ENCODE assay signal across 20 mouse cellular contexts in genomic region chr7:120743366-120744351, GRCm38 (mm10). TPM values are rescaled to one million over a fixed set of nuclear protein-coding genes. Genes with fewer than 3 reads are reported as not detected.
A peak's percentile ranks its signal among the peaks of the same experiment; 100 is the strongest.
DNase-seq lines count a peak whose midpoint lies in the region; ATAC-seq and TF ChIP-seq lines count a peak whose summit lies in the region.
"Had no signal": no experiment of that assay in that cellular context is flagged by ENCODE, and none has a peak within 500 bp of the region (broad histone marks: within the 10 kb centered on the region; RNA-seq: fewer than 3 reads in every experiment).

No protein-coding gene starts in this region.

- no peak overlapping the region for H3K4me2 ChIP-seq in forebrain, embryonic 16.5 days (ENCODE audit: low read length)
- H3K4me2 ChIP-seq in intestine, embryonic 16.5 days (ENCODE audit: low read depth, low read length): no peak overlapping the region
- no peak overlapping the region for H3K4me2 ChIP-seq in midbrain, embryonic 15.5 days
- H3K4me2 ChIP-seq: embryonic facial prominence, embryonic 13.5 days; limb, embryonic 12.5 days; liver, embryonic 12.5 days; neural tube, embryonic 15.5 days had no signal

- H3K9me3 ChIP-seq in forebrain, embryonic 16.5 days (ENCODE audit: control insufficient read depth, low read length): no peaks in the 10 kb centered on the region
- no peaks in the 10 kb centered on the region for H3K9me3 ChIP-seq in intestine, embryonic 16.5 days (ENCODE audit: control insufficient read depth, low read length)
- no peaks in the 10 kb centered on the region for H3K9me3 ChIP-seq in midbrain, embryonic 15.5 days
- H3K9me3 ChIP-seq: embryonic facial prominence, embryonic 13.5 days; limb, embryonic 12.5 days; liver, embryonic 12.5 days; neural tube, embryonic 15.5 days had no signal

- H3K4me1 ChIP-seq in kidney, adult 2 months (ENCODE audit: control insufficient read depth, insufficient read depth, low read length): no peaks in the 10 kb centered on the region
- peaks cover 19% of the 10 kb centered on the region for H3K4me1 ChIP-seq in forebrain, embryonic 16.5 days (replicated peaks; ENCODE audit: control insufficient read depth, insufficient read depth, low read length)
- H3K4me1 ChIP-seq in intestine, embryonic 16.5 days (ENCODE audit: control insufficient read depth, insufficient read depth, low read length): peaks cover 8% of the 10 kb centered on the region
- peaks cover 7% of the 10 kb centered on the region for H3K4me1 ChIP-seq in midbrain, embryonic 15.5 days
- H3K4me1 ChIP-seq: embryonic facial prominence, embryonic 13.5 days; liver, embryonic 12.5 days had no signal

- TF ChIP-seq POLR2A in kidney, adult 2 months (IDR thresholded peaks at IDR 0.05; ENCODE audit: low read depth, low read length): no peak

- no peak overlapping the region for H3K4me3 ChIP-seq in kidney, adult 2 months (ENCODE audit: insufficient read depth, low read depth, low read length)
- no peak overlapping the region for H3K4me3 ChIP-seq in forebrain, embryonic 16.5 days (replicated peaks; ENCODE audit: low read length)
- H3K4me3 ChIP-seq in intestine, embryonic 16.5 days (ENCODE audit: low read length): no peak overlapping the region
- H3K4me3 ChIP-seq in midbrain, embryonic 15.5 days: no peak overlapping the region
- H3K4me3 ChIP-seq: embryonic facial prominence, embryonic 13.5 days; limb, embryonic 12.5 days; liver, embryonic 12.5 days; neural tube, embryonic 15.5 days had no signal

- no peak for TF ChIP-seq CTCF in kidney, adult 2 months (conservative IDR thresholded peaks at IDR 0.05; ENCODE audit: insufficient read depth, insufficient read length, low read depth, low read length)

- peak overlapping the region; percentile 42 for H3K27ac ChIP-seq in kidney, adult 2 months (ENCODE audit: insufficient read depth, low read depth, low read length)
- no peak overlapping the region for H3K27ac ChIP-seq in forebrain, embryonic 16.5 days (ENCODE audit: low read length)
- no peak overlapping the region for H3K27ac ChIP-seq in intestine, embryonic 16.5 days (ENCODE audit: low read length)
- no peak overlapping the region for H3K27ac ChIP-seq in midbrain, embryonic 15.5 days
- H3K27ac ChIP-seq: embryonic facial prominence, embryonic 13.5 days; limb, embryonic 12.5 days; liver, embryonic 12.5 days; neural tube, embryonic 15.5 days had no signal

- WGBS in kidney, adult 2 months: 65% methylated on average over 14 of the region's 14 CpGs
- WGBS in forebrain, embryonic 16.5 days: 42% methylated on average over 14 of the region's 14 CpGs
- WGBS in intestine, embryonic 16.5 days: 75% methylated on average over 14 of the region's 14 CpGs
- WGBS in midbrain, embryonic 15.5 days: 79% methylated on average over 14 of the region's 14 CpGs

- H3K36me3 ChIP-seq in kidney, adult 2 months (ENCODE audit: control insufficient read depth, insufficient read depth, low read length): no peaks in the 10 kb centered on the region
- H3K36me3 ChIP-seq in forebrain, embryonic 16.5 days (ENCODE audit: control insufficient read depth, insufficient read depth): no peaks in the 10 kb centered on the region
- H3K36me3 ChIP-seq in intestine, embryonic 16.5 days (ENCODE audit: control insufficient read depth, insufficient read depth, low read length): no peaks in the 10 kb centered on the region
- H3K36me3 ChIP-seq in midbrain, embryonic 15.5 days (replicated peaks): no peaks in the 10 kb centered on the region
- H3K36me3 ChIP-seq: embryonic facial prominence, embryonic 13.5 days; limb, embryonic 12.5 days; liver, embryonic 12.5 days; neural tube, embryonic 15.5 days had no signal

- DNase-seq in adrenal gland, postnatal 14 days: peak; percentile 49
- DNase-seq in adrenal gland, postnatal 25 days: no peak
- DNase-seq in kidney, adult 2 months: peak; percentile 40
- DNase-seq in kidney, postnatal 4 days: no peak
- peak; percentile 20 for DNase-seq in adipocyte (ENCODE audit: low spot score)
- DNase-seq: cerebellum, adult 9-11 months; heart, postnatal 4 days; lung, adult 2 months; right cerebral cortex, adult 18-20 months; thymus, postnatal 25 days had no signal

- ATAC-seq in forebrain, embryonic 16.5 days: peak; percentile 77
- ATAC-seq in intestine, embryonic 16.5 days: no peak
- ATAC-seq in midbrain, embryonic 15.5 days (replicated peaks): no peak
- ATAC-seq: hindbrain, embryonic 16.5 days; intestine, postnatal 0 days; liver, embryonic 12.5 days; midbrain, embryonic 16.5 days had no signal

- no peaks in the 10 kb centered on the region for H3K27me3 ChIP-seq in kidney, adult 2 months (replicated peaks; ENCODE audit: control insufficient read depth, insufficient read depth, low read length)
- H3K27me3 ChIP-seq in forebrain, embryonic 16.5 days (replicated peaks; ENCODE audit: control insufficient read depth, insufficient read depth, low read length): no peaks in the 10 kb centered on the region
- H3K27me3 ChIP-seq in intestine, embryonic 16.5 days (replicated peaks; ENCODE audit: control insufficient read depth, insufficient read depth, low read length): no peaks in the 10 kb centered on the region
- no peaks in the 10 kb centered on the region for H3K27me3 ChIP-seq in midbrain, embryonic 15.5 days (replicated peaks)
- H3K27me3 ChIP-seq: embryonic facial prominence, embryonic 13.5 days; limb, embryonic 12.5 days; neural tube, embryonic 15.5 days had no signal

- H3K9ac ChIP-seq in forebrain, embryonic 16.5 days (replicated peaks; ENCODE audit: low read depth, low read length): no peak overlapping the region
- no peak overlapping the region for H3K9ac ChIP-seq in intestine, embryonic 16.5 days (ENCODE audit: low read depth, low read length)
- no peak overlapping the region for H3K9ac ChIP-seq in midbrain, embryonic 15.5 days
- H3K9ac ChIP-seq: embryonic facial prominence, embryonic 13.5 days; limb, embryonic 12.5 days; liver, embryonic 12.5 days; neural tube, embryonic 15.5 days had no signal

RNA-seq across cellular contexts. Expression of gene Vwa3a, which starts 4.5 kb away (rescaled TPM):
- total RNA-seq in adrenal gland, postnatal 14 days (2021): 3.3 and 6.9 TPM in 2 replicates
- 2.4 and 2.9 TPM in 2 replicates for total RNA-seq in adrenal gland, postnatal 25 days (2021)
- 0.53 and 0.77 TPM in 2 replicates for polyA plus RNA-seq in kidney, adult 2 months (2012; rRNA removed)
- 0.91 and 2.0 TPM in 2 replicates for polyA plus RNA-seq in forebrain, embryonic 16.5 days (2015; fragmentation: Nextera tagmentation; extraction: Ambion mirVana)
- 0.38 and 0.44 TPM in 2 replicates for polyA plus RNA-seq in intestine, embryonic 16.5 days (2015; fragmentation: Nextera tagmentation; extraction: Ambion mirVana)
- 1.8 and 2.1 TPM in 2 replicates for polyA plus RNA-seq in midbrain, embryonic 15.5 days (2015; fragmentation: Nextera tagmentation; extraction: Ambion mirVana)
- polyA plus RNA-seq: liver, embryonic 12.5 days had no signal

Comparison
In these comparisons a context has a peak if more than half of its experiments do, and no peak if none do; other contexts are left out.
1. DNase-seq: peak in adrenal gland, postnatal 14 days (single experiment), kidney, adult 2 months (single experiment) and adipocyte (single experiment); none in adrenal gland, postnatal 25 days (single experiment) and kidney, postnatal 4 days (0 of 2).